Mouse (Mus musculus): Measurements from ENCODE around the gene Dmgdh. TPM values are rescaled to one million over a fixed set of nuclear protein-coding genes. Genes with fewer than 3 reads are reported as not detected.

Dmgdh gene
- total and polyA plus RNA-seq, 3 experiments = not detected

DNA sequence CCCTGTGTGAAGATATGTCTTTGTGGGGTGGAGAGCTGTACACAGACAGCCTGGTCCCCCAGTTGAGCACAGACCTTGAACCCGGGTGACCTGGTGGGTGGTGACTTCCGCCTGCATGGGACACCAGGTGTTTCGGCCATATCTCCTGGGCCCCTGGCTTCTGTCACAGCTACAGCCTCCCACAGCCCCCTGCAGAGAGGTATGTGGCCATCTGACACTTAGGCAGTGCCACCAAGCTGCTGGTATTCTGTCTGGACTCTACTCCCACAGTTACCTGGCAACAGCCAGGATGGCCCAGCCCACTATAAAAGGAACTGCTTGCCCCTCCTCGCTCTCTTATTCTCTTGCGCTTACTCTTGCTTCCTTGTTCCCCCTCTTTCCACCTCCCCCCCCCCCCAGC is 16.3 kb upstream of the Dmgdh start:
- TF ChIP-seq UBTF (IDR thresholded peaks at IDR 0.05; ENCODE audit: borderline replicate concordance, insufficient read depth, low read depth, low read length) (no peak), ELF1 (IDR thresholded peaks at IDR 0.05; ENCODE audit: low read depth, low read length) (no peak), RCOR1 (IDR thresholded peaks at IDR 0.05; ENCODE audit: low read depth, low read length) (no peak), RAD21 (IDR thresholded peaks at IDR 0.05; ENCODE audit: low read depth, low read length) (no peak), MXI1 (IDR thresholded peaks at IDR 0.05; ENCODE audit: low read depth, low read length) (no peak), MYB (IDR thresholded peaks at IDR 0.05; ENCODE audit: low read depth, low read length) (no peak), POLR2AphosphoS2 (IDR thresholded peaks at IDR 0.05; ENCODE audit: low read length) (no peak), EP300 (IDR thresholded peaks at IDR 0.05; ENCODE audit: low read depth in 1 of 2, low read length in 2 of 2) (no peak), JUND (IDR thresholded peaks at IDR 0.05; ENCODE audit: low read depth, low read length) (no peak), HCFC1 (IDR thresholded peaks at IDR 0.05; ENCODE audit: low read depth, low read length) (no peak), MAFK (IDR thresholded peaks at IDR 0.05; ENCODE audit: borderline replicate concordance, low read depth, low read length) (no peak), ZNF384 (IDR thresholded peaks at IDR 0.05; ENCODE audit: low read depth, low read length) (no peak), NRF1 (IDR thresholded peaks at IDR 0.05; ENCODE audit: insufficient read depth, low read depth, low read length, poor library complexity, severe bottlenecking) (no peak), CHD2 (IDR thresholded peaks at IDR 0.05; ENCODE audit: low read length) (no peak), USF2 (IDR thresholded peaks at IDR 0.05; ENCODE audit: borderline replicate concordance in 1 of 2, insufficient read depth in 1 of 2, low read depth in 1 of 2, low read length in 2 of 2) (no peak), POLR2AphosphoS5 (IDR thresholded peaks at IDR 0.05; ENCODE audit: borderline replicate concordance, low read depth, low read length) (no peak)
- Histone ChIP-seq H3K4me1 (ENCODE audit: control insufficient read depth in 1 of 2, insufficient read depth in 2 of 2, low read length in 2 of 2) (no peaks in the 10 kb centered on the region), H3K4me3 (ENCODE audit: control insufficient read depth in 1 of 2, insufficient read depth in 1 of 2, low read depth in 2 of 2, low read length in 2 of 2) (no peak overlapping the region), H3K79me2 (ENCODE audit: control insufficient read depth, insufficient read depth, low read length, poor library complexity) (no peaks in the 10 kb centered on the region), H3K9ac (ENCODE audit: control insufficient read depth, low read depth, low read length, poor library complexity, severe bottlenecking) (no peak overlapping the region), H3K9me3 (replicated peaks; ENCODE audit: insufficient read depth, low read length) (no peaks in the 10 kb centered on the region), H3K36me3 (ENCODE audit: control insufficient read depth in 1 of 2, insufficient read depth in 2 of 2, low read length in 2 of 2) (no peaks in the 10 kb centered on the region), H3K27ac (ENCODE audit: control insufficient read depth, low read depth, low read length) (no peak overlapping the region), H3K27me3 (ENCODE audit: control insufficient read depth in 1 of 2, insufficient read depth in 2 of 2, low read length in 2 of 2) (no peaks in the 10 kb centered on the region)
- DNase-seq (ENCODE audit: low read depth, low spot score) = no peak

GRCm38 (mm10) chr13:93667586-93667985 is 6.6 kb upstream of the Dmgdh start:
- no peak overlapping the region for H3K9ac ChIP-seq (ENCODE audit: control insufficient read depth, low read depth, low read length, poor library complexity, severe bottlenecking)
- no peak overlapping the region for H3K4me3 ChIP-seq (ENCODE audit: control insufficient read depth in 1 of 2, insufficient read depth in 1 of 2, low read depth in 2 of 2, low read length in 2 of 2)
- no peaks in the 10 kb centered on the region for H3K9me3 ChIP-seq (replicated peaks; ENCODE audit: insufficient read depth, low read length)
- H3K27me3 ChIP-seq (ENCODE audit: control insufficient read depth in 1 of 2, insufficient read depth in 2 of 2, low read length in 2 of 2) = no peaks in the 10 kb centered on the region
- no peak overlapping the region for H3K27ac ChIP-seq (ENCODE audit: control insufficient read depth, low read depth, low read length)
- no peaks in the 10 kb centered on the region for H3K4me1 ChIP-seq (ENCODE audit: control insufficient read depth in 1 of 2, insufficient read depth in 2 of 2, low read length in 2 of 2)
- no peaks in the 10 kb centered on the region for H3K36me3 ChIP-seq (ENCODE audit: control insufficient read depth in 1 of 2, insufficient read depth in 2 of 2, low read length in 2 of 2)
- DNase-seq (ENCODE audit: low read depth, low spot score) = no peak
- H3K79me2 ChIP-seq (ENCODE audit: control insufficient read depth, insufficient read depth, low read length, poor library complexity) = no peaks in the 10 kb centered on the region
- TF ChIP-seq UBTF (IDR thresholded peaks at IDR 0.05; ENCODE audit: borderline replicate concordance, insufficient read depth, low read depth, low read length) = no peak
- TF ChIP-seq USF2 (IDR thresholded peaks at IDR 0.05; ENCODE audit: borderline replicate concordance in 1 of 2, insufficient read depth in 1 of 2, low read depth in 1 of 2, low read length in 2 of 2) = no peak
- no peak for TF ChIP-seq TAL1 (IDR thresholded peaks at IDR 0.05; ENCODE audit: low read length)
- TF ChIP-seq MYC (IDR thresholded peaks at IDR 0.05; ENCODE audit: low read depth, low read length) = no peak
- no peak for TF ChIP-seq TBP (IDR thresholded peaks at IDR 0.05; ENCODE audit: low read depth, low read length)
- no peak for TF ChIP-seq RCOR1 (IDR thresholded peaks at IDR 0.05; ENCODE audit: low read depth, low read length)
- TF ChIP-seq GABPA (IDR thresholded peaks at IDR 0.05; ENCODE audit: low read depth, low read length) = no peak
- TF ChIP-seq MAFK (IDR thresholded peaks at IDR 0.05; ENCODE audit: borderline replicate concordance, low read depth, low read length) = no peak
- TF ChIP-seq EP300 (IDR thresholded peaks at IDR 0.05; ENCODE audit: low read depth in 1 of 2, low read length in 2 of 2) = no peak

Measured in MEL (cell line).